Mouse (Mus musculus) MEL (cell line): Measurements from ENCODE around the gene Arhgap23. TPM values are rescaled to one million over a fixed set of nuclear protein-coding genes. Genes with fewer than 3 reads are reported as not detected.

Experiments
- DNase-seq: peaks from one replicate; pipeline ENCODE4 v3.0.0; 2011; ENCODE audit warnings: low read depth, low spot score
- H3K27ac ChIP-seq: 2 replicates; pipeline ENCODE4 v1.5.1; 2012; ENCODE audit warnings: low read depth, mild to moderate bottlenecking, control low read depth, low read length, moderate library complexity; ENCODE audit not compliant: control insufficient read depth
- H3K27me3 ChIP-seq, 2 experiments: fragments of 150-350 bp in 1 of 2; sonication (generic) in 1 of 2; 2 replicates each; pipeline ENCODE4 v1.6.1; 2012; ENCODE audit warnings: low read length in 2 of 2, mild to moderate bottlenecking in 2 of 2, improper control_type of control experiment in 1 of 2, moderate library complexity in 1 of 2; ENCODE audit not compliant: insufficient read depth in 2 of 2, control insufficient read depth in 1 of 2
- H3K36me3 ChIP-seq, 2 experiments: 2 replicates each; pipeline ENCODE4 v1.6.1; 2012 to 2014; ENCODE audit warnings: low read length in 2 of 2, improper control_type of control experiment in 1 of 2, inconsistent platforms in 1 of 2, mild to moderate bottlenecking in 1 of 2; ENCODE audit not compliant: insufficient read depth in 2 of 2, control insufficient read depth in 1 of 2
- H3K4me1 ChIP-seq, 2 experiments: fragments of 150-350 bp in 1 of 2; sonication (generic) in 1 of 2; 2 replicates each; pipeline ENCODE4 v1.6.1; 2012; ENCODE audit warnings: low read length in 2 of 2, improper control_type of control experiment in 1 of 2, mild to moderate bottlenecking in 1 of 2; ENCODE audit not compliant: insufficient read depth in 2 of 2, control insufficient read depth in 1 of 2
- H3K4me3 ChIP-seq, 2 experiments: fragments of 150-350 bp in 1 of 2; sonication (generic) in 1 of 2; 2 replicates each; pipeline ENCODE4 v1.5.1; 2012; ENCODE audit warnings: low read depth in 2 of 2, low read length in 2 of 2, mild to moderate bottlenecking in 2 of 2, moderate library complexity in 2 of 2, control low read depth in 1 of 2, improper control_type of control experiment in 1 of 2; ENCODE audit not compliant: control insufficient read depth in 1 of 2, insufficient read depth in 1 of 2
- H3K79me2 ChIP-seq: 2 replicates; pipeline ENCODE4 v1.6.1; 2012; ENCODE audit warnings: mild to moderate bottlenecking, low read length, moderate library complexity; ENCODE audit not compliant: control insufficient read depth, poor library complexity, insufficient read depth
- H3K9ac ChIP-seq: 2 replicates; pipeline ENCODE4 v1.6.1; 2012; ENCODE audit warnings: low read depth, mild to moderate bottlenecking, control low read depth, low read length, moderate library complexity; ENCODE audit not compliant: control insufficient read depth, poor library complexity, severe bottlenecking
- H3K9me3 ChIP-seq: fragments of 150-350 bp; sonication (generic); replicated peaks from 2 replicates; pipeline ENCODE4 v1.6.1; 2012; ENCODE audit warnings: mild to moderate bottlenecking, low read length, improper control_type of control experiment, moderate library complexity; ENCODE audit not compliant: insufficient read depth
- CHD2 ChIP-seq: IDR thresholded peaks from 2 replicates; pipeline ENCODE4 v1.6.1; 2011; ENCODE audit warnings: low read length, improper control_type of control experiment
- CTCF ChIP-seq, 3 experiments: IDR thresholded peaks in 2 of 3; conservative IDR thresholded peaks in 1 of 3; 2 replicates each; pipeline ENCODE4 v1.5.1; 2011 to 2012; ENCODE audit warnings: low read length in 3 of 3, low read depth in 2 of 3, mild to moderate bottlenecking in 2 of 3, improper control_type of control experiment in 1 of 3, inconsistent platforms in 1 of 3, mixed read lengths in 1 of 3, moderate library complexity in 1 of 3; ENCODE audit not compliant: control insufficient read depth in 1 of 3, insufficient read depth in 1 of 3, poor library complexity in 1 of 3, severe bottlenecking in 1 of 3
- ELF1 ChIP-seq: IDR thresholded peaks from 2 replicates; pipeline ENCODE4 v1.6.1; 2014; ENCODE audit warnings: low read depth, mild to moderate bottlenecking, inconsistent platforms, low read length, improper control_type of control experiment, moderate library complexity
- EP300 ChIP-seq, 2 experiments: IDR thresholded peaks; 2 replicates each; pipeline ENCODE4 v1.6.1; 2011; ENCODE audit warnings: improper control_type of control experiment in 2 of 2, low read length in 2 of 2, low read depth in 1 of 2, mild to moderate bottlenecking in 1 of 2
- ETS1 ChIP-seq: IDR thresholded peaks from 2 replicates; pipeline ENCODE4 v1.6.1; 2012; ENCODE audit warnings: low read depth, mild to moderate bottlenecking, inconsistent platforms, low read length, improper control_type of control experiment, moderate library complexity
- GABPA ChIP-seq: IDR thresholded peaks from 2 replicates; pipeline ENCODE4 v1.6.1; 2012; ENCODE audit warnings: low read depth, mild to moderate bottlenecking, inconsistent platforms, low read length, improper control_type of control experiment, moderate library complexity
- GATA1 ChIP-seq: IDR thresholded peaks from 2 replicates; pipeline ENCODE4 v1.6.1; 2011; ENCODE audit warnings: low read depth, low read length, improper control_type of control experiment
- JUND ChIP-seq: IDR thresholded peaks from 2 replicates; pipeline ENCODE4 v1.6.1; 2011; ENCODE audit warnings: low read depth, mild to moderate bottlenecking, improper control_type of control experiment, low read length
- NELFE ChIP-seq: IDR thresholded peaks from 2 replicates; pipeline ENCODE4 v1.6.1; 2011; ENCODE audit warnings: low read depth, low read length, improper control_type of control experiment
- NRF1 ChIP-seq: IDR thresholded peaks from 2 replicates; pipeline ENCODE4 v1.6.1; 2014; ENCODE audit warnings: low read depth, mild to moderate bottlenecking, inconsistent platforms, low read length, improper control_type of control experiment, moderate library complexity; ENCODE audit not compliant: poor library complexity, insufficient read depth, severe bottlenecking
- POLR2A ChIP-seq, 2 experiments: IDR thresholded peaks; 2 replicates each; pipeline ENCODE4 v1.6.1; 2011 to 2012; ENCODE audit warnings: low read length in 2 of 2, mild to moderate bottlenecking in 2 of 2, control low read depth in 1 of 2, improper control_type of control experiment in 1 of 2, low read depth in 1 of 2, moderate library complexity in 1 of 2; ENCODE audit not compliant: control insufficient read depth in 1 of 2, insufficient read depth in 1 of 2, poor library complexity in 1 of 2
- POLR2AphosphoS2 ChIP-seq: IDR thresholded peaks from 2 replicates; pipeline ENCODE4 v1.6.1; 2011; ENCODE audit warnings: low read length, improper control_type of control experiment
- RAD21 ChIP-seq: IDR thresholded peaks from 2 replicates; pipeline ENCODE4 v1.6.1; 2011; ENCODE audit warnings: mild to moderate bottlenecking, low read depth, low read length, improper control_type of control experiment
- RCOR1 ChIP-seq: IDR thresholded peaks from 2 replicates; pipeline ENCODE4 v1.6.1; 2012; ENCODE audit warnings: low read depth, mild to moderate bottlenecking, inconsistent platforms, low read length, improper control_type of control experiment
- TBP ChIP-seq: IDR thresholded peaks from 2 replicates; pipeline ENCODE4 v1.8.0; 2011; ENCODE audit warnings: low read depth, low read length, improper control_type of control experiment
- TCF12 ChIP-seq: IDR thresholded peaks from 2 replicates; pipeline ENCODE4 v1.6.1; 2014; ENCODE audit warnings: low read depth, mild to moderate bottlenecking, inconsistent platforms, low read length, improper control_type of control experiment, moderate library complexity
- UBTF ChIP-seq: IDR thresholded peaks from 2 replicates; pipeline ENCODE4 v1.6.1; 2012; ENCODE audit warnings: low read depth, mild to moderate bottlenecking, inconsistent platforms, low read length, improper control_type of control experiment, moderate library complexity, borderline replicate concordance; ENCODE audit not compliant: insufficient read depth
- USF1 ChIP-seq: IDR thresholded peaks from 2 replicates; pipeline ENCODE4 v1.6.1; 2014; ENCODE audit warnings: low read depth, mild to moderate bottlenecking, inconsistent platforms, low read length, improper control_type of control experiment, moderate library complexity
- ZKSCAN1 ChIP-seq: IDR thresholded peaks from 2 replicates; pipeline ENCODE4 v1.6.1; 2012; ENCODE audit warnings: low read depth, mild to moderate bottlenecking, inconsistent platforms, low read length, improper control_type of control experiment, moderate library complexity
- ZMIZ1 ChIP-seq: IDR thresholded peaks from 2 replicates; pipeline ENCODE4 v1.6.1; 2012; ENCODE audit warnings: low read depth, mild to moderate bottlenecking, inconsistent platforms, low read length, improper control_type of control experiment, moderate library complexity
- ZNF384 ChIP-seq: IDR thresholded peaks from 2 replicates; pipeline ENCODE4 v1.6.1; 2012; ENCODE audit warnings: low read depth, mild to moderate bottlenecking, inconsistent platforms, low read length, improper control_type of control experiment
- polyA plus RNA-seq, 2 experiments: library from polyadenylated mRNA; stranded (reverse) in 1 of 2; unstranded in 1 of 2; fragments of >175 nt in 1 of 2; fragments of >200 nt in 1 of 2; gene quantifications; 2 replicates each; pipeline versions ENCODE4 v1.2.1 to v1.2.4; 2012; ENCODE audit warnings: low replicate concordance in 2 of 2, low read depth in 1 of 2; ENCODE audit not compliant: insufficient read length in 2 of 2, insufficient read depth in 1 of 2, missing spikeins in 1 of 2
- total RNA-seq: library from RNA; depleted of rRNA; stranded (reverse); fragments of 300-350 nt; gene quantifications from 2 replicates; pipeline ENCODE4 v1.2.3, GENCODE M21; 2012

Arhgap23 gene
- total and polyA plus RNA-seq, 3 experiments = 1.7 to 7.5 TPM; not detected in 1

GRCm38 (mm10) chr11:97520541-97520940 is 105.2 kb downstream of the Arhgap23 start:
- TF ChIP-seq EP300 (IDR thresholded peaks at IDR 0.05; ENCODE audit: low read depth in 1 of 2, low read length in 2 of 2) = no peak
- TF ChIP-seq JUND = no peak
- TF ChIP-seq CHD2 = no peak
- TF ChIP-seq ZNF384 = no peak
- no peak for TF ChIP-seq GATA1
- TF ChIP-seq UBTF = no peak
- no peak for TF ChIP-seq ELF1
- no peak for TF ChIP-seq POLR2A (IDR thresholded peaks at IDR 0.05; ENCODE audit: control insufficient read depth in 1 of 2, insufficient read depth in 1 of 2, low read depth in 1 of 2, low read length in 2 of 2, poor library complexity in 1 of 2)
- TF ChIP-seq USF1 = no peak
- TF ChIP-seq RCOR1 = no peak
- no peak for TF ChIP-seq GABPA
- no peak for TF ChIP-seq POLR2AphosphoS2
- no peak for TF ChIP-seq ETS1
- TF ChIP-seq ZMIZ1 = no peak
- no peak for TF ChIP-seq TBP
- TF ChIP-seq NRF1 = no peak
- TF ChIP-seq TCF12 = no peak
- no peak for TF ChIP-seq ZKSCAN1
- no peak for TF ChIP-seq NELFE
- no peak for TF ChIP-seq CTCF (IDR thresholded peaks at IDR 0.05 in 2 of 3, conservative IDR thresholded peaks at IDR 0.05 in 1 of 3; ENCODE audit: control insufficient read depth in 1 of 3, insufficient read depth in 1 of 3, low read depth in 2 of 3, low read length in 3 of 3, poor library complexity in 1 of 3, severe bottlenecking in 1 of 3)
- no peak for DNase-seq
- no peak overlapping the region for H3K27ac ChIP-seq
- H3K9me3 ChIP-seq = no peaks in the 10 kb centered on the region
- no peaks in the 10 kb centered on the region for H3K4me1 ChIP-seq
- no peaks in the 10 kb centered on the region for H3K36me3 ChIP-seq
- peaks cover 4 to 5% of the 10 kb centered on the region in 2 experiments for H3K27me3 ChIP-seq
- no peak overlapping the region for H3K9ac ChIP-seq
- H3K4me3 ChIP-seq = no peak overlapping the region
- no peaks in the 10 kb centered on the region for H3K79me2 ChIP-seq

- H3K36me3 ChIP-seq = no peaks in the 10 kb centered on the region
- TF ChIP-seq CTCF (IDR thresholded peaks at IDR 0.05 in 2 of 3, conservative IDR thresholded peaks at IDR 0.05 in 1 of 3; ENCODE audit: control insufficient read depth in 1 of 3, insufficient read depth in 1 of 3, low read depth in 2 of 3, low read length in 3 of 3, poor library complexity in 1 of 3, severe bottlenecking in 1 of 3) = no peak
- TF ChIP-seq ETS1 = no peak
- TF ChIP-seq RAD21 = no peak
- no peak for TF ChIP-seq TCF12
- no peak for TF ChIP-seq ZMIZ1
- TF ChIP-seq POLR2AphosphoS2 = no peak
- H3K9ac ChIP-seq = no peak overlapping the region
- no peak overlapping the region for H3K27ac ChIP-seq
- H3K79me2 ChIP-seq = no peaks in the 10 kb centered on the region
- DNase-seq = no peak
- H3K4me3 ChIP-seq = no peak overlapping the region
- H3K27me3 ChIP-seq = peaks cover 4 to 5% of the 10 kb centered on the region in 2 experiments
- no peaks in the 10 kb centered on the region for H3K4me1 ChIP-seq
- H3K9me3 ChIP-seq = no peaks in the 10 kb centered on the region
Observed at GRCm38 (mm10) chr11:97521741-97522474, 106.6 kb downstream of the Arhgap23 start.
